Mouse (Mus musculus): Measurements from ENCODE around the gene Crlf1.
A peak's percentile ranks its signal among the peaks of the same experiment; 100 is the strongest.

Gene Crlf1

GRCm38 (mm10) chr8:70519043-70519442 is 26.1 kb downstream of the Crlf1 start:
- peak; percentile 76 for DNase-seq (ENCODE audit: low read depth, low spot score)

GRCm38 (mm10) chr8:70519606-70520005 is 26.6 kb downstream of the Crlf1 start:
- DNase-seq (ENCODE audit: low read depth, low spot score) = no peak

- DNase-seq (ENCODE audit: low read depth, low spot score) = peak; percentile 99
These were observed 29.8 kb downstream of the Crlf1 start for GRCm38 (mm10) chr8:70522592-70523403.

GRCm38 (mm10) chr8:70527111-70527511 is 34.2 kb downstream of the Crlf1 start:
- DNase-seq (ENCODE audit: low read depth, low spot score) = no peak

GRCm38 (mm10) chr8:70527512-70528181 is 34.7 kb downstream of the Crlf1 start, which contains the start of the genes Fkbp8 and Kxd1:
Gene Fkbp8 (plus strand): TSS chr8:70527724.
Gene Kxd1 (minus strand): TSS chr8:70527956.
- peak; percentile 99 for DNase-seq (ENCODE audit: low read depth, low spot score)

GRCm38 (mm10) chr8:70528182-70528797 is 35.3 kb downstream of the Crlf1 start:
- no peak for DNase-seq (ENCODE audit: low read depth, low spot score)

- no peak for DNase-seq (ENCODE audit: low read depth, low spot score)
These were observed 36.3 kb downstream of the Crlf1 start for GRCm38 (mm10) chr8:70529299-70529698.

GRCm38 (mm10) chr8:70529741-70530161 is 36.8 kb downstream of the Crlf1 start:
- DNase-seq (ENCODE audit: low read depth, low spot score) = peak; percentile 78

- no peak for DNase-seq (ENCODE audit: low read depth, low spot score)
These were observed 37.4 kb downstream of the Crlf1 start for GRCm38 (mm10) chr8:70530314-70530713.

- DNase-seq (ENCODE audit: low read depth, low spot score) = peak; percentile 64
These were observed 41.3 kb downstream of the Crlf1 start for GRCm38 (mm10) chr8:70534281-70534680.

GRCm38 (mm10) chr8:70535221-70535620 is 42.3 kb downstream of the Crlf1 start:
- DNase-seq (ENCODE audit: low read depth, low spot score) = peak; percentile 44

GRCm38 (mm10) chr8:70535701-70536100 is 42.7 kb downstream of the Crlf1 start:
- DNase-seq (ENCODE audit: low read depth, low spot score) = no peak

- peak; percentile 32 for DNase-seq (ENCODE audit: low read depth, low spot score)
These were observed 45.1 kb downstream of the Crlf1 start for GRCm38 (mm10) chr8:70538024-70538579.

GRCm38 (mm10) chr8:70538633-70539076 is 45.7 kb downstream of the Crlf1 start:
- peak; percentile 99 for DNase-seq (ENCODE audit: low read depth, low spot score)

- DNase-seq (ENCODE audit: low read depth, low spot score) = peak; percentile 99
These were observed 46.3 kb downstream of the Crlf1 start, which contains the start of gene Ell for GRCm38 (mm10) chr8:70539077-70539813. Gene Ell (plus strand): TSS chr8:70539457.

GRCm38 (mm10) chr8:70540013-70540506 is 47.1 kb downstream of the Crlf1 start:
- DNase-seq (ENCODE audit: low read depth, low spot score) = no peak

- DNase-seq (ENCODE audit: low read depth, low spot score) = no peak
These were observed 47.6 kb downstream of the Crlf1 start for GRCm38 (mm10) chr8:70540507-70541071.

GRCm38 (mm10) chr8:70541081-70541480 is 48.1 kb downstream of the Crlf1 start:
- DNase-seq (ENCODE audit: low read depth, low spot score) = no peak

GRCm38 (mm10) chr8:70544200-70544687 is 51.3 kb downstream of the Crlf1 start:
- peak; percentile 38 for DNase-seq (ENCODE audit: low read depth, low spot score)

- no peak for DNase-seq (ENCODE audit: low read depth, low spot score)
These were observed 53.5 kb downstream of the Crlf1 start for GRCm38 (mm10) chr8:70546412-70546811.
